Mouse (Mus musculus): ENCODE results near the gene Ap5b1. TPM values are rescaled to one million over a fixed set of nuclear protein-coding genes. Genes with fewer than 3 reads are reported as not detected.

Gene Ap5b1
- polyA plus RNA-seq, 1 experiment from 2014 or later = 2.5 TPM

DNA sequence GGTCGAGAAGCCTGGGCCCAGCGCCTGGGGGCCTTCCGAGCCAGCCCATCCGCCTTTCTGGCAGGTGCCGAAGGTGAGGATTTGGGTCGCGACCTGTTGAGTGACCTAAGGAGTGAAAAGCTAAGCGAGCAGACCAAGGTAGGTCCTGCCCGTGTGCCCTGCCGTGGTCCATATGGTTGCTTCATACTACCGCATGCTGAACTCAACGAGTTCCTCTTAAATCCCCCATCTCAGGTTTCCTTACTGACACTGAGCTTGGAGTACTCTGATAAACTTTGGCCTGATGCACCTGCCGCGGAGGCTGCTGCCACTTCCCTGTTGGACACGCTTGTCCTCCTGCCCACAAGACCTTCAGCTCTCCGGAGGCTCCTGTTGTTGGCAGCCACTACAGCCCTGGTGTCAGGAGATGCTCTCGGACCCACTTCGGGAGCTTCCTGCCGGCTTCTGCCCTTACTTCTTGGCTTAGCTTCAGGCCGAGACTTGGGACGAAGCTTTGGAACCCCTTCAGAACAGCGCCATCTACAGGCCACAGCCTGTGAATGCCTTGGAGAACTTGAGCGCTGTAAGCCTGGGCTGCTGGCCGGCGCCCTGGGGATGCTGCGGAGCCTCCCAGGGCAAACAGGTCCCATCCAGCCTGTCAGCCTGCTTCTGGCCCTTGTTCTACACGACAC, 780 bp downstream of the Ap5b1 start:
- peak overlapping the region; percentile 68 to 87 for H3K4me3 ChIP-seq (ENCODE audit: control insufficient read depth in 1 of 2, insufficient read depth in 1 of 2, low read depth in 1 of 2, low read length in 2 of 2)
- H3K4me1 ChIP-seq (ENCODE audit: control insufficient read depth in 2 of 2, insufficient read depth in 2 of 2, low read length in 2 of 2) = peaks cover 5 to 17% of the 10 kb centered on the region in 2 experiments; a peak in 3 of 4 replicates
- no peaks in the 10 kb centered on the region for H3K9me3 ChIP-seq (ENCODE audit: control insufficient read depth, low read length)
- H3K27me3 ChIP-seq (ENCODE audit: control insufficient read depth, insufficient read depth, low read length) = peaks cover 23% of the 10 kb centered on the region
- peaks cover 18% of the 10 kb centered on the region for H3K36me3 ChIP-seq (ENCODE audit: control insufficient read depth, insufficient read depth, low read length)
- no peak overlapping the region for H3K27ac ChIP-seq (replicated peaks in 1 of 2; ENCODE audit: control insufficient read depth in 1 of 2, insufficient read depth in 1 of 2, low read depth in 2 of 2, low read length in 2 of 2)
- peak overlapping the region; percentile 74 for H3K9ac ChIP-seq (ENCODE audit: low read length)
- H3K4me2 ChIP-seq (ENCODE audit: low read length) = peak overlapping the region; percentile 98
- no peak for ATAC-seq (ENCODE audit: insufficient number of reproducible peaks, insufficient read depth, low FRiP score, low read depth)
- 9% methylated on average over 27 of the region's 27 CpGs for WGBS

- no peaks in the 10 kb centered on the region for H3K9me3 ChIP-seq (ENCODE audit: control insufficient read depth, low read length)
- WGBS = 80% methylated on average over 10 of the region's 10 CpGs
- H3K27me3 ChIP-seq (ENCODE audit: control insufficient read depth, insufficient read depth, low read length) = peaks cover 14% of the 10 kb centered on the region
- H3K4me3 ChIP-seq (ENCODE audit: control insufficient read depth in 1 of 2, insufficient read depth in 1 of 2, low read depth in 1 of 2, low read length in 2 of 2) = no peak overlapping the region
- H3K9ac ChIP-seq (ENCODE audit: low read length) = no peak overlapping the region
- H3K4me2 ChIP-seq (ENCODE audit: low read length) = no peak overlapping the region
- peaks cover 5 to 17% of the 10 kb centered on the region in 2 experiments; a peak in 3 of 4 replicates for H3K4me1 ChIP-seq (ENCODE audit: control insufficient read depth in 2 of 2, insufficient read depth in 2 of 2, low read length in 2 of 2)
- ATAC-seq (ENCODE audit: insufficient number of reproducible peaks, insufficient read depth, low FRiP score, low read depth) = no peak
- H3K27ac ChIP-seq (replicated peaks in 1 of 2; ENCODE audit: control insufficient read depth in 1 of 2, insufficient read depth in 1 of 2, low read depth in 2 of 2, low read length in 2 of 2) = no peak overlapping the region
- H3K36me3 ChIP-seq (ENCODE audit: control insufficient read depth, insufficient read depth, low read length) = peaks cover 18% of the 10 kb centered on the region
Measured at GRCm38 (mm10) chr19:5569521-5569920, 1.7 kb downstream of the Ap5b1 start.

- Histone ChIP-seq H3K36me3 (ENCODE audit: control insufficient read depth, insufficient read depth, low read length) (peaks cover 18% of the 10 kb centered on the region), H3K27ac (replicated peaks in 1 of 2; ENCODE audit: control insufficient read depth in 1 of 2, insufficient read depth in 1 of 2, low read depth in 2 of 2, low read length in 2 of 2) (no peak overlapping the region), H3K27me3 (ENCODE audit: control insufficient read depth, insufficient read depth, low read length) (peaks cover 5% of the 10 kb centered on the region), H3K4me1 (ENCODE audit: control insufficient read depth in 2 of 2, insufficient read depth in 2 of 2, low read length in 2 of 2) (peaks cover 5 to 17% of the 10 kb centered on the region in 2 experiments; a peak in 3 of 4 replicates), H3K4me2 (ENCODE audit: low read length) (no peak overlapping the region), H3K4me3 (ENCODE audit: control insufficient read depth in 1 of 2, insufficient read depth in 1 of 2, low read depth in 1 of 2, low read length in 2 of 2) (no peak overlapping the region), H3K9me3 (ENCODE audit: control insufficient read depth, low read length) (no peaks in the 10 kb centered on the region), H3K9ac (ENCODE audit: low read length) (no peak overlapping the region)
- ATAC-seq (ENCODE audit: insufficient number of reproducible peaks, insufficient read depth, low FRiP score, low read depth) = no peak
- 87% methylated on average over 32 of the region's 32 CpGs for WGBS
Measured at GRCm38 (mm10) chr19:5570353-5571246, 2.8 kb downstream of the Ap5b1 start.

DNA sequence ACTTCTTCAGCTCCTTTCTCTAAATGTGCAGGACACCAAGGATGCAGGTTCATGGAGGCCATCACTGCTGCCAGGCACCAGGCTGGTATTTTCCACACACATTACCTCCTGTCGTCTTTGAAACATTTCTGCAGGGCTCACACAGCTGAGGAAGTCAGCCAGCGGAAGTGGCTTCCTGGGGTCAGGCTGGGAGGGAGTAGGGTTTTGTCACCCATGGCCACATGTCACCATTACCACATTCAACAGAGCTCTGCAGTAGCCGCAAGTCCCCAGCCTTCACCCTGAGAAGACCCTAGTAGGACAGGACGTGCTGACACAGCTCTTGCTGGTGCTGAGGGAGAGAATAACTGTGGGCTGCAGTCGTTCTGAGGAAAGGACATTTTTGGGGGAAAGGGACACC, 4.0 kb downstream of the Ap5b1 start:
- Histone ChIP-seq H3K36me3 (ENCODE audit: control insufficient read depth, insufficient read depth, low read length) (peaks cover 18% of the 10 kb centered on the region), H3K4me2 (ENCODE audit: low read length) (no peak overlapping the region), H3K9ac (ENCODE audit: low read length) (no peak overlapping the region), H3K27me3 (ENCODE audit: control insufficient read depth, insufficient read depth, low read length) (peaks cover 1% of the 10 kb centered on the region; the same call in 1 of the 2 replicates), H3K9me3 (ENCODE audit: control insufficient read depth, low read length) (no peaks in the 10 kb centered on the region), H3K4me1 (ENCODE audit: control insufficient read depth in 2 of 2, insufficient read depth in 2 of 2, low read length in 2 of 2) (peaks cover 5 to 14% of the 10 kb centered on the region in 2 experiments; a peak in 3 of 4 replicates), H3K27ac (replicated peaks in 1 of 2; ENCODE audit: control insufficient read depth in 1 of 2, insufficient read depth in 1 of 2, low read depth in 2 of 2, low read length in 2 of 2) (no peak overlapping the region), H3K4me3 (ENCODE audit: control insufficient read depth in 1 of 2, insufficient read depth in 1 of 2, low read depth in 1 of 2, low read length in 2 of 2) (no peak overlapping the region)
- WGBS = 64% methylated on average over 5 of the region's 5 CpGs
- ATAC-seq (ENCODE audit: insufficient number of reproducible peaks, insufficient read depth, low FRiP score, low read depth) = no peak

DNA sequence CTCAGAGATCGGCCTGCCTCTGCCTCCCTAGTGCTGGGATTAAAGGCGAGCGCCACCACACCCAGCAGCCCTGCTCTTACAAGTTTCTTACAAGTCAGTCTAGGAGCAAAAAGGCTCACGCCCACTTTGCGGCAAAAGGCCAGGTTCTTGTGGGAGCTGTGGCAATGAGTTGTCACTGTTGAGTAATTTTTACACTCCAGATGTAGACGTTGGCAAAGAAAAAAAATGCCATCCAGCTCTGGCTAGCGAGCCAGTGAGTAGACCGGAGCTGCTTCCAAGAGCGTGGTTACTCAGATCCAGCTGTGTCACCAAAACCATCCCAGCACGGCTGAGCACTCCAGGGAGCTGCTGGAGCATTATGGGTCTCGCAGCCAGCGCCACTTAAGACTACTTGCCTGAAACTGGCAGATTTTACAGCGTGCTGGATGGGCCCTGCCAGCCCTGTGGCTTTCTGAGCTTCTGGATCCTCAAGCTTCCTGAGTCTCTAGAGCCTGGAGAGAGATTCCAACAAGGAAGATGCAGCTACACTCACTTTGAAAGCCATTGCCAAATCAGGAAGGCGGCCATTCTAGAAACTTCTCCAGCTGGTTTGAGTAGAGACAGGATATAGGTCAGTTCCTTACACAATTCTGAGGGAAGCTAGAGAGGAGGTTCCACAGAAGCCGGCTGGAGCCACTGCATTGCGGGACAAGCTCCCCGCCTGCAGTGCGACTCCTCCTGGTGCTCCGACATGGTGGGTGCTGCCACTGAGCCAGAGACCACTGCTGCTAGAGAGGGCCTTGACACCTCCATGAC, 4.7 kb downstream of the Ap5b1 start:
- Histone ChIP-seq H3K27ac (replicated peaks in 1 of 2; ENCODE audit: control insufficient read depth in 1 of 2, insufficient read depth in 1 of 2, low read depth in 2 of 2, low read length in 2 of 2) (no peak overlapping the region), H3K36me3 (ENCODE audit: control insufficient read depth, insufficient read depth, low read length) (peaks cover 18% of the 10 kb centered on the region), H3K4me3 (ENCODE audit: control insufficient read depth in 1 of 2, insufficient read depth in 1 of 2, low read depth in 1 of 2, low read length in 2 of 2) (no peak overlapping the region), H3K27me3 (ENCODE audit: control insufficient read depth, insufficient read depth, low read length) (no peaks in the 10 kb centered on the region), H3K4me2 (ENCODE audit: low read length) (no peak overlapping the region), H3K9me3 (ENCODE audit: control insufficient read depth, low read length) (no peaks in the 10 kb centered on the region), H3K4me1 (ENCODE audit: control insufficient read depth in 2 of 2, insufficient read depth in 2 of 2, low read length in 2 of 2) (peaks cover 5 to 10% of the 10 kb centered on the region in 2 experiments; a peak in 3 of 4 replicates), H3K9ac (ENCODE audit: low read length) (no peak overlapping the region)
- whole genome bisulfite sequencing = 83% methylated on average over 19 of the region's 19 CpGs
- no peak for ATAC-seq (ENCODE audit: insufficient number of reproducible peaks, insufficient read depth, low FRiP score, low read depth)

DNA sequence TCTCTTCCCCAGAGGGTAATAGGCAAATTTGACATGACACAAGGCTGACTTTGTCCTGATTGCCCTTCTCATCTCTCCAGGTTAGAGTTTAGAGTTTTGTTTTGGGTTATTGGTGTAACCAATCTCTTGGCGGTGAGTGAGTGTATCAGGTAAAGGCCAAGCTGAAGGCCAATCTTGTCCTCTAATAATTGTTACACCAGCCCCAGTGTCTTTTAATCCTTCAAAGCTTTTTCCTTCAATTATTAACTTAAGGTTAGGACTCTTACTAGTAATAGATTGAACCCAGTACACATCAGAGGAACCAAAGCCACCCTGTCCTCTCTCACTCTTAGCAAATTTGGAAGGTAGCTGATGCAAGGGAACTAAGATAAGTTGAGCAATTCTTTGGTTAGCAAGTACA, 7.5 kb downstream of the Ap5b1 start:
- Histone ChIP-seq H3K4me3 (ENCODE audit: control insufficient read depth in 1 of 2, insufficient read depth in 1 of 2, low read depth in 1 of 2, low read length in 2 of 2) (no peak overlapping the region), H3K36me3 (ENCODE audit: control insufficient read depth, insufficient read depth, low read length) (peaks cover 8% of the 10 kb centered on the region), H3K9ac (ENCODE audit: low read length) (no peak overlapping the region), H3K27me3 (ENCODE audit: control insufficient read depth, insufficient read depth, low read length) (no peaks in the 10 kb centered on the region), H3K27ac (replicated peaks in 1 of 2; ENCODE audit: control insufficient read depth in 1 of 2, insufficient read depth in 1 of 2, low read depth in 2 of 2, low read length in 2 of 2) (no peak overlapping the region), H3K4me1 (ENCODE audit: control insufficient read depth in 2 of 2, insufficient read depth in 2 of 2, low read length in 2 of 2) (no peaks in the 10 kb centered on the region), H3K9me3 (ENCODE audit: control insufficient read depth, low read length) (no peaks in the 10 kb centered on the region), H3K4me2 (ENCODE audit: low read length) (no peak overlapping the region)
- 94% methylated on average over 1 of the region's 1 CpGs for WGBS
- no peak for ATAC-seq (ENCODE audit: insufficient number of reproducible peaks, insufficient read depth, low FRiP score, low read depth)

DNA sequence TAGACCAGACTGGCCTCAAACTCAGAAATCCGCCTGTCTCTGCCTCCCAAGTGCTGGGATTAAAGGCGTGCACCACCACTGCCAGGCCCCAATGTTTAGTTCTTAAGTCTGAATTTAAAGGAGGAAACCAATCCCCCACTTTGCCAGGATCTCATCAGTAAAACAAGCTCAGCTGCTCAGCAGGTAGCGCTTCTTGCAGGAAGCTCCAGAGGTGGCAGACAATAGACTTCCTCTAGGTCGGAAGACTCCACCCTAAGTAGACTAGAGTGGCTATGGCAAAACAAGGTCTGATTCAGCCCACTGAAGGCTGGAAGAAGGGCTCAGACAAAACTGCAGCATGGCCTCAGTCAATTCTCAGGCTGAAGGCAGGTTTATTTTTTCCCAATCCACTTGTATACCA, 12.1 kb downstream of the Ap5b1 start:
- no peak overlapping the region for H3K9ac ChIP-seq (ENCODE audit: low read length)
- H3K27me3 ChIP-seq (ENCODE audit: control insufficient read depth, insufficient read depth, low read length) = no peaks in the 10 kb centered on the region
- no peak overlapping the region for H3K4me2 ChIP-seq (ENCODE audit: low read length)
- H3K27ac ChIP-seq (replicated peaks in 1 of 2; ENCODE audit: control insufficient read depth in 1 of 2, insufficient read depth in 1 of 2, low read depth in 2 of 2, low read length in 2 of 2) = no peak overlapping the region
- H3K9me3 ChIP-seq (ENCODE audit: control insufficient read depth, low read length) = no peaks in the 10 kb centered on the region
- no peaks in the 10 kb centered on the region for H3K4me1 ChIP-seq (ENCODE audit: control insufficient read depth in 2 of 2, insufficient read depth in 2 of 2, low read length in 2 of 2)
- no peak for ATAC-seq (ENCODE audit: insufficient number of reproducible peaks, insufficient read depth, low FRiP score, low read depth)
- 60% methylated on average over 4 of the region's 4 CpGs for WGBS
- no peaks in the 10 kb centered on the region for H3K36me3 ChIP-seq (ENCODE audit: control insufficient read depth, insufficient read depth, low read length)
- H3K4me3 ChIP-seq (ENCODE audit: control insufficient read depth in 1 of 2, insufficient read depth in 1 of 2, low read depth in 1 of 2, low read length in 2 of 2) = no peak overlapping the region

Data from heart, embryonic 14.5 days (tissue).